ENCODE assay signal across 13 mouse cellular contexts in genomic region chr13:41660052-41660793, GRCm38 (mm10). TPM values are rescaled to one million over a fixed set of nuclear protein-coding genes. Genes with fewer than 3 reads are reported as not detected.
DNase-seq lines count a peak whose midpoint lies in the region; ATAC-seq lines count a peak whose summit lies in the region.
"Had no signal": no experiment of that assay in that cellular context is flagged by ENCODE, and none has a peak within 500 bp of the region (broad histone marks: within the 10 kb centered on the region; RNA-seq: fewer than 3 reads in every experiment).

No protein-coding gene starts in this region.

- no peaks in the 10 kb centered on the region; the same call in 1 of the 2 replicates for H3K27me3 ChIP-seq in forebrain, embryonic 11.5 days (ENCODE audit: control insufficient read depth, insufficient read depth, low read length)
- no peaks in the 10 kb centered on the region for H3K27me3 ChIP-seq in forebrain, embryonic 16.5 days (replicated peaks; ENCODE audit: control insufficient read depth, insufficient read depth, low read length)
- H3K27me3 ChIP-seq: midbrain, embryonic 12.5 days had no signal

- DNase-seq in forebrain, embryonic 11.5 days (ENCODE audit: low spot score) = peak; percentile 45
- peak; percentile 26 for DNase-seq in layer of hippocampus, adult 9-11 months
- no peak for DNase-seq in layer of hippocampus, postnatal 25 days (ENCODE audit: extremely low spot score in 1 of 2, low spot score in 1 of 2)
- DNase-seq in kidney, adult 11 months = peak; percentile 84
- peak; percentile 78 for DNase-seq in kidney, postnatal 14 days
- no peak for DNase-seq in thymus, postnatal 4 days
- DNase-seq in yolk sac, embryonic 10.5 days (ENCODE audit: low spot score) = no peak
- DNase-seq: adrenal gland, postnatal 36 days; B cell, adult 2 months; lung, postnatal 10 days had no signal

- H3K4me2 ChIP-seq in forebrain, embryonic 11.5 days (ENCODE audit: low read depth, low read length, severe bottlenecking) = no peak overlapping the region
- H3K4me2 ChIP-seq in forebrain, embryonic 16.5 days (ENCODE audit: low read length) = no peak overlapping the region
- H3K4me2 ChIP-seq: liver, embryonic 11.5 days; midbrain, embryonic 12.5 days had no signal

- H3K9ac ChIP-seq in forebrain, embryonic 11.5 days (ENCODE audit: low read length) = no peak overlapping the region
- no peak overlapping the region for H3K9ac ChIP-seq in forebrain, embryonic 16.5 days (replicated peaks; ENCODE audit: low read depth, low read length)
- H3K9ac ChIP-seq: midbrain, embryonic 12.5 days had no signal

- no peaks in the 10 kb centered on the region for H3K36me3 ChIP-seq in forebrain, embryonic 11.5 days (ENCODE audit: control insufficient read depth, insufficient read depth, low read length)
- no peaks in the 10 kb centered on the region for H3K36me3 ChIP-seq in forebrain, embryonic 16.5 days (ENCODE audit: control insufficient read depth, insufficient read depth)
- H3K36me3 ChIP-seq: midbrain, embryonic 12.5 days had no signal

- no peak overlapping the region for H3K4me3 ChIP-seq in forebrain, embryonic 11.5 days (ENCODE audit: low read depth, low read length)
- no peak overlapping the region for H3K4me3 ChIP-seq in forebrain, embryonic 16.5 days (replicated peaks; ENCODE audit: low read length)
- H3K4me3 ChIP-seq: midbrain, embryonic 12.5 days had no signal

- WGBS in forebrain, embryonic 11.5 days = 52% methylated on average over 11 of the region's 11 CpGs
- WGBS in forebrain, embryonic 16.5 days = 51% methylated on average over 11 of the region's 11 CpGs

- H3K9me3 ChIP-seq in forebrain, embryonic 11.5 days (ENCODE audit: control insufficient read depth, low read length) = no peaks in the 10 kb centered on the region
- H3K9me3 ChIP-seq in forebrain, embryonic 16.5 days (ENCODE audit: control insufficient read depth, low read length) = no peaks in the 10 kb centered on the region
- H3K9me3 ChIP-seq: midbrain, embryonic 12.5 days had no signal

- H3K27ac ChIP-seq in forebrain, embryonic 11.5 days (ENCODE audit: low read depth, low read length) = no peak overlapping the region
- H3K27ac ChIP-seq in forebrain, embryonic 16.5 days (ENCODE audit: low read length) = no peak overlapping the region
- H3K27ac ChIP-seq: midbrain, embryonic 12.5 days had no signal

- H3K4me1 ChIP-seq in forebrain, embryonic 11.5 days (replicated peaks; ENCODE audit: control insufficient read depth, insufficient read depth, low read length) = no peaks in the 10 kb centered on the region
- H3K4me1 ChIP-seq in forebrain, embryonic 16.5 days (replicated peaks; ENCODE audit: control insufficient read depth, insufficient read depth, low read length) = no peaks in the 10 kb centered on the region; the same call in 1 of the 2 replicates

- no peak for ATAC-seq in forebrain, embryonic 11.5 days (replicated peaks; ENCODE audit: low FRiP score)
- no peak for ATAC-seq in forebrain, embryonic 16.5 days

RNA-seq across cellular contexts. Expression of gene Tmem170b, which starts 54.5 kb away (rescaled TPM):
- 22.4 and 24.1 TPM in 2 replicates for polyA plus RNA-seq in forebrain, embryonic 11.5 days (2014; fragmentation: Nextera tagmentation; extraction: Ambion mirVana)
- 50.8 and 53.1 TPM in 2 replicates for polyA plus RNA-seq in forebrain, embryonic 16.5 days (2015; fragmentation: Nextera tagmentation; extraction: Ambion mirVana)
- 10 to 100 TPM; 86.6 to 89.5 TPM for total RNA-seq in layer of hippocampus, postnatal 25 days (2021)

Comparison
In these comparisons a context has a peak if more than half of its experiments do, and no peak if none do; other contexts are left out.
1. DNase-seq: peak in forebrain, embryonic 11.5 days (single experiment), layer of hippocampus, adult 9-11 months (single experiment), kidney, adult 11 months (single experiment) and kidney, postnatal 14 days (single experiment); none in layer of hippocampus, postnatal 25 days (0 of 2), thymus, postnatal 4 days (single experiment) and yolk sac, embryonic 10.5 days (single experiment).